Mouse (Mus musculus): ENCODE data around the gene Rgs8.

DNA sequence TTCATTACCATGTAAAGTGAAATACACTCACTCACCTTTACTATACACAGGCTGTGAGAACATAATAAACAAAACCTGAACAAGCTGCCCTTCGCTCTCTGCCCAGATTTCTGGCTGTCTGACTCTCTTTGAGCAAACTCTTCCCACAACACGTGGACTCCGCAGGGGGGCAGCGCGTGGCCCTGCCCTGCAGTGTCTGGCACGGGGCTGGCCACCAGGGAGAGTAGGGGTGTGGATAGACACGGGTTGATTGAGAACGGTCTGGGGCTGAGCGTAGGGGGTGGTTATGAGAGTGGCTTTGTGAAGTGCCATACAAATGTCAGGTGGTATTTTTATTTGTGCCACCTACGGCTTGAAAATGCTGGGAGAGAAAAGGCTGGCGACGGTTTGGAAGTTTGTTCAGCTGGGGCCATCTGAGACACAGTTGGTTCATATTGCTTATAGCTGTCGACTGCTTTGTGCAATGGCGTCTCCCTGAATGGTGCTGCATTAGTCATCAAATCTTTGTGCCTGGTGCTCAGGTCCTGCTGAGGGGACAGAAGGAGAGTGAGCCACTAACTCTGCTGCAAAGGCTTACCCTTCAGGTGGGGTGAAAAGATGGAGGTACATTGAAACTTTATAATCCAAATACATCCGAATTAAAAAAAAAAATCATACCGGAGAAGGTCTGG is 44.9 kb downstream of the Rgs8 start:
- TF ChIP-seq CTCF (conservative IDR thresholded peaks at IDR 0.05 in 1 of 2, IDR thresholded peaks at IDR 0.05 in 1 of 2; ENCODE audit: low read depth in 2 of 2, low read length in 2 of 2) = no peak
- no peak for TF ChIP-seq POLR2A (IDR thresholded peaks at IDR 0.05; ENCODE audit: low read depth, low read length)
- TF ChIP-seq USF1 (IDR thresholded peaks at IDR 0.05; ENCODE audit: low read depth, low read length) = no peak
- no peak for TF ChIP-seq KAT2A (IDR thresholded peaks at IDR 0.05; ENCODE audit: insufficient replicate concordance, low read length)
- no peak for TF ChIP-seq TBP (conservative IDR thresholded peaks at IDR 0.05; ENCODE audit: low read depth, low read length)
- TF ChIP-seq ZKSCAN1 (IDR thresholded peaks at IDR 0.05; ENCODE audit: borderline replicate concordance, low read depth, low read length) = no peak
